Mouse (Mus musculus) liver, adult 10 weeks (tissue): ENCODE measurements around the gene BC048403. TPM values are rescaled to one million over a fixed set of nuclear protein-coding genes. Genes with fewer than 3 reads are reported as not detected.

Experiments used
- polyA plus RNA-seq: library from polyadenylated mRNA; stranded (reverse); fragments of 350-450 nt; fragmentation: Illumina TruSeq; extraction: RNeasy Lipid Tissue Mini Kit (QIAGEN cat#74804); gene quantifications from one replicate; pipeline ENCODE4 v1.2.3, GENCODE M21; 2014; ENCODE audit warnings: low read depth, low replicate concordance

Gene BC048403
- 3.9 TPM for polyA plus RNA-seq

GRCm38 (mm10) chr10:121739548-121740505, at the start of gene BC048403:
Gene BC048403 (plus strand): TSS chr10:121739937.

Other genes starting within 250 kb of the BC048403 start
- gene Tbk1, start 153.2 kb upstream of the BC048403 start, polyA plus RNA-seq: 35.7 TPM
- gene Xpot, start 113.6 kb upstream of the BC048403 start, polyA plus RNA-seq: 93.2 TPM
- gene D930020B18Rik, start 98.3 kb upstream of the BC048403 start, polyA plus RNA-seq: not detected